Mouse (Mus musculus) limb, embryonic 13.5 days (tissue): Measurements from ENCODE around the gene Crebl2. TPM values are rescaled to one million over a fixed set of nuclear protein-coding genes. Genes with fewer than 3 reads are reported as not detected.

Experiments
- ATAC-seq: fragments of 200-750 bp; cut with Nextera tagmentation; 2 replicates; pipeline ENCODE4 v1.8.0; 2017; ENCODE audit warnings: low read depth, moderate number of reproducible peaks, moderate TSS enrichment; ENCODE audit not compliant: low FRiP score
- H3K27ac ChIP-seq: fragments of 300-500 bp; sonication (generic); 2 replicates; pipeline ENCODE4 v1.5.1; 2015; ENCODE audit warnings: inconsistent platforms, mild to moderate bottlenecking, moderate library complexity
- H3K27me3 ChIP-seq: fragments of 300-500 bp; sonication (generic); 2 replicates; pipeline ENCODE4 v1.6.1; 2015; ENCODE audit warnings: mild to moderate bottlenecking, inconsistent platforms
- H3K36me3 ChIP-seq: fragments of 300-500 bp; sonication (generic); 2 replicates; pipeline ENCODE4 v1.6.1; 2015; ENCODE audit warnings: inconsistent platforms, mild to moderate bottlenecking, moderate library complexity
- H3K4me1 ChIP-seq: fragments of 300-500 bp; sonication (generic); 2 replicates; pipeline ENCODE4 v1.6.1; 2015; ENCODE audit warnings: inconsistent platforms
- H3K4me2 ChIP-seq: fragments of 300-500 bp; sonication (generic); replicated peaks from 2 replicates; pipeline ENCODE4 v1.6.1; 2015; ENCODE audit warnings: inconsistent platforms, mild to moderate bottlenecking, moderate library complexity
- H3K4me3 ChIP-seq: fragments of 300-500 bp; sonication (generic); 2 replicates; pipeline ENCODE4 v1.5.1; 2015; ENCODE audit warnings: moderate library complexity, mild to moderate bottlenecking, inconsistent platforms
- H3K9ac ChIP-seq: fragments of 300-500 bp; sonication (generic); 2 replicates; pipeline ENCODE4 v1.6.1; 2015; ENCODE audit warnings: mild to moderate bottlenecking, inconsistent platforms
- H3K9me3 ChIP-seq: fragments of 300-500 bp; sonication (generic); 2 replicates; pipeline ENCODE4 v1.6.1; 2016; ENCODE audit warnings: inconsistent platforms
- WGBS: fragments of 180-500 bp; shearing (Covaris S2); methylation state at CpG from one replicate; pipeline ENCODE4 v1.1.7; 2015; 5-methylcytosine and 5-hydroxymethylcytosine counted together
- polyA plus RNA-seq: library from polyadenylated mRNA; unstranded; fragments of >200 nt; fragmentation: Nextera tagmentation; extraction: Ambion mirVana; gene quantifications from 2 replicates; pipeline ENCODE4 v1.2.1, GENCODE M21; 2015

The Crebl2 gene
- polyA plus RNA-seq, 1 experiment from 2014 or later: 2.6 TPM

GRCm38 (mm10) chr6:134834585-134835251 is 4.8 kb downstream of the Crebl2 start:
- Histone ChIP-seq H3K27me3 (no peaks in the 10 kb centered on the region), H3K9ac (no peak overlapping the region), H3K9me3 (no peaks in the 10 kb centered on the region), H3K4me3 (no peak overlapping the region), H3K36me3 (no peaks in the 10 kb centered on the region), H3K4me2 (no peak overlapping the region), H3K27ac (no peak overlapping the region), H3K4me1 (0 out of 2 replicates have a peak, but pooled peaks cover 3% of the 10 kb centered on the region)
- 65% methylated on average over 9 of the region's 9 CpGs for WGBS
- ATAC-seq: no peak

- ATAC-seq: no peak
- Histone ChIP-seq H3K27ac (no peak overlapping the region), H3K4me3 (no peak overlapping the region), H3K27me3 (no peaks in the 10 kb centered on the region), H3K4me2 (no peak overlapping the region), H3K9ac (no peak overlapping the region), H3K9me3 (no peaks in the 10 kb centered on the region), H3K4me1 (no peaks in the 10 kb centered on the region), H3K36me3 (no peaks in the 10 kb centered on the region)
- WGBS: 91% methylated on average over 4 of the region's 4 CpGs
Observed at GRCm38 (mm10) chr6:134838111-134838510, 8.2 kb downstream of the Crebl2 start.

GRCm38 (mm10) chr6:134840346-134840745 is 10.4 kb downstream of the Crebl2 start:
- 84% methylated on average over 2 of the region's 2 CpGs for WGBS
- Histone ChIP-seq H3K4me2 (no peak overlapping the region), H3K4me3 (no peak overlapping the region), H3K27me3 (no peaks in the 10 kb centered on the region), H3K27ac (no peak overlapping the region), H3K9ac (no peak overlapping the region), H3K4me1 (no peaks in the 10 kb centered on the region), H3K9me3 (no peaks in the 10 kb centered on the region), H3K36me3 (no peaks in the 10 kb centered on the region)
- ATAC-seq: no peak

DNA sequence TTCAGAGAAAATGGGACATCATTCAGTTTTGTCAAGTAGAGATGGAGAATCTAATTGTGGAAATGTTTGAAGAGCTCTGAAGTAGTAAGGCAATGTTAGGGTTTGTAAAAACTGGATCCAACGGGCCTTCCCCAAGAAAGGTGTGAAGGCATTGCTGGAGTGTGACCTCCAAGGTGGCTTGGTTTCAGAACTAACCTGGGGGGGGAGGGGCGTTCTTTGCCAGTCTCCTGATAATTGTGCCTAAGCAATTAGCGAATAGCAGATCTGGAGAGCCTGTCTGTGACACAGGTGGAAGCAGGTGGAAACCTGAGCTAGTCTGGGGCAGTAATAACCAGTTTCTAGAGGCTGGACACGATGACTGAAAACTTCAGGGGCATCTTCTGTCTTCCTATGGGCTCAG is 15.8 kb downstream of the Crebl2 start:
- WGBS: 66% methylated on average over 4 of the region's 4 CpGs
- no peak for ATAC-seq

DNA sequence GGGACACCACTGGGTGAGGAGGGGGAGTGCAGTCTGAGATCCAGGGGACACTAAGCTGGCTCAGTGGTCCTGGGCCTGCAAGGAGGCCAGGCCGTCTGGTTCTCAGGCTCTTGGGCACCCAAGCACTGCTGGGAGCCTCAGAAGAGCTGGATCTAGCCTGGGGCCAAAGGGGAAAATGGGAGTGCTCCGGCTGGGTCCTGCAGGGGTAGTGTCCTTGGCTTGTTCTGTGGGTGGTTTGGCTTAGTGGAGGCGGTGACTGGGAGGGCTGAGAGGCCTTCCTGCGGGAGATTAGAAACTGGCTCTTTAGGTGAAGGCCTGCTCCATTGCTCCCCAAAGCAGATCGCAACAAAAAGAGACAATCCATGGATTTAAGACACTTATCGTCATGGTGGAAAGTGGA is 16.4 kb downstream of the Crebl2 start:
- Histone ChIP-seq H3K4me3 (no peak overlapping the region), H3K9me3 (no peaks in the 10 kb centered on the region; the same call in 1 of the 2 replicates), H3K4me1 (no peaks in the 10 kb centered on the region), H3K27ac (no peak overlapping the region), H3K9ac (no peak overlapping the region), H3K4me2 (no peak overlapping the region), H3K36me3 (peaks cover 8% of the 10 kb centered on the region; the same call in 1 of the 2 replicates), H3K27me3 (no peaks in the 10 kb centered on the region)
- no peak for ATAC-seq
- 80% methylated on average over 6 of the region's 6 CpGs for WGBS

More for the DNA sequence above, 15.8 kb downstream of the Crebl2 start:
- no peaks in the 10 kb centered on the region for H3K4me1 ChIP-seq
- no peak overlapping the region for H3K4me2 ChIP-seq
- H3K4me3 ChIP-seq: no peak overlapping the region
- no peaks in the 10 kb centered on the region; the same call in 1 of the 2 replicates for H3K9me3 ChIP-seq
- no peaks in the 10 kb centered on the region for H3K27me3 ChIP-seq
- H3K36me3 ChIP-seq: peaks cover 8% of the 10 kb centered on the region; the same call in 1 of the 2 replicates
- no peak overlapping the region for H3K27ac ChIP-seq
- no peak overlapping the region for H3K9ac ChIP-seq

GRCm38 (mm10) chr6:134847550-134847949 is 17.6 kb downstream of the Crebl2 start:
- no peak for ATAC-seq
- Histone ChIP-seq H3K27me3 (no peaks in the 10 kb centered on the region), H3K9me3 (no peaks in the 10 kb centered on the region; the same call in 1 of the 2 replicates), H3K4me3 (no peak overlapping the region), H3K36me3 (peaks cover 8% of the 10 kb centered on the region; the same call in 1 of the 2 replicates), H3K9ac (no peak overlapping the region), H3K4me1 (no peaks in the 10 kb centered on the region), H3K27ac (no peak overlapping the region), H3K4me2 (no peak overlapping the region)
- WGBS: 90% methylated on average over 4 of the region's 4 CpGs

DNA sequence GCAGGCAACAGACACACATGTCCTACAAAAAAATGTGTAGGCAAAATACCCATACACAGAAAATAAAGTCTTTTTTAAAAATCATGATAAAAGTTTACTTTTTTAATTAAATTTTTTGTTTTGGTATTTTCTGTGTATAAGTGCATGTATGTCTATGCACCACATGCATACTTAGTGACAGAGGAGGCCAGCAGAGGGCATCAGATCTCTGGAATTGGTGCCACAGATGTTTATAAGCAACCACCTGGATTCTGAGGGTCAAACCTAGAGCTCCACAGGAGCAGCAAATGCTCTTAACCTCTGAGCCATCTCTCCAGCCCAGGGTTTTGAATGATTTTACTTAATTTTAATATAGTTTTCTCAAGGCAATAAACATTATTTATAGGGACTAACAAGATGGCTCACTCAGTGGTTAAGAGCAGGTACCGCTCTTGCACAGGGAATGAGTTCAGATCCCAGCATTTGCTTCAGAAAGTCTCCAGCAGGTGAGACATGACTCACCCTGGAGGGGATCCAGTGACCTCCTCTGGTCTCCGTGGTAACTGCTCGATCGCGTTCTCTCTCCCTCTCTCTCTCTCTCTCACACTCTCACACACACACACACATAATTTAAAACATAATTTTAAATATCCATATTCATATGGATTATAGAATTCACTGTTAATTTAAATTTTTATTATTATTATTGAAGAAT is 18.4 kb downstream of the Crebl2 start:
- 83% methylated on average over 5 of the region's 5 CpGs for WGBS
- Histone ChIP-seq H3K9me3 (no peaks in the 10 kb centered on the region; the same call in 1 of the 2 replicates), H3K27me3 (no peaks in the 10 kb centered on the region), H3K4me3 (no peak overlapping the region), H3K36me3 (peaks cover 8% of the 10 kb centered on the region; the same call in 1 of the 2 replicates), H3K4me2 (no peak overlapping the region), H3K4me1 (no peaks in the 10 kb centered on the region), H3K27ac (no peak overlapping the region), H3K9ac (no peak overlapping the region)
- no peak for ATAC-seq

DNA sequence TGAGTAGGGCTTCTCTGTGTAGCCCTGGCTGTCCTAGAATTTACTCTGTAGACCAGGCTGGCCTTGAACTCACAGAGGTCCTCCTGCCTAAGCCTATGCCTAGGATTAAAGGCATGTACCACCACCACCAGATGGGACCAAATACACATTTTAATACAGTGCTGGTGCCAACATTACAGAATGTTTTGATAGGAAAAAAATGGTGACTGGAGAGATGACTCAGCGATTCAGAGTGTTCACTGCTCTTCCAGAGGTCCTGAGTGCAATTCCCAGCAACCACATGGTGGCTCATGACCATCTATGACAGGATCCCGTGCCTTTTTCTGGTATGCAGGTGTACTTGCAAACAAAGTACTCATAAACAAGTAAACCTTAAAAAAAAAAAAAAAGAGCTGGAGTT is 19.5 kb downstream of the Crebl2 start:
- Histone ChIP-seq H3K27me3 (no peaks in the 10 kb centered on the region), H3K36me3 (peaks cover 8% of the 10 kb centered on the region; the same call in 1 of the 2 replicates), H3K4me3 (no peak overlapping the region), H3K27ac (no peak overlapping the region), H3K4me2 (no peak overlapping the region), H3K9ac (no peak overlapping the region), H3K9me3 (no peaks in the 10 kb centered on the region; the same call in 1 of the 2 replicates), H3K4me1 (no peaks in the 10 kb centered on the region)
- no peak for ATAC-seq
- WGBS: 76% methylated on average over 2 of the region's 2 CpGs

DNA sequence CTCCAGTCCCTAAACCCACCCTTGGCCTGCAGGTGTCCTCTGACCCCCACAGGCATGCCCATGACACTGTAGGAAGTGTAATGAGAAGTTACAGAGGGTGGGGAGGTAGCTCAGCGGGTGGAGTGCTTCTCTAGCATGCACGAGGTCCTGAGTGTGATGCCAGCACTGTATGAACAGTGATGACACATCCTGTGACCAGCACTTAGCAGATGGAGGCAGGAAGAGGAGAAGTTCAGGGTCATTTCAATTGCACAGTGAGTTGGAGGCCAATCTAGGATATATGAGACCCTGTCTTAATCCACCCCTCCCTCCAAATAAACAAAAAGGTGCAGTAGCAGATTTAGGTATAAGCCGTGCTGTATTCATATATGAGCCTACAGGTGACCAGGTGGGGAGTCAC is 20.0 kb downstream of the Crebl2 start:
- Histone ChIP-seq H3K27me3 (no peaks in the 10 kb centered on the region), H3K4me2 (no peak overlapping the region), H3K36me3 (peaks cover 8% of the 10 kb centered on the region; the same call in 1 of the 2 replicates), H3K4me1 (no peaks in the 10 kb centered on the region), H3K9ac (no peak overlapping the region), H3K9me3 (no peaks in the 10 kb centered on the region; the same call in 1 of the 2 replicates), H3K4me3 (no peak overlapping the region), H3K27ac (no peak overlapping the region)
- 81% methylated on average over 3 of the region's 3 CpGs for WGBS
- ATAC-seq: no peak

GRCm38 (mm10) chr6:134854782-134855181 is 24.8 kb downstream of the Crebl2 start:
- Histone ChIP-seq H3K4me2 (no peak overlapping the region), H3K4me3 (no peak overlapping the region), H3K4me1 (no peaks in the 10 kb centered on the region), H3K27ac (no peak overlapping the region), H3K9ac (no peak overlapping the region), H3K9me3 (no peaks in the 10 kb centered on the region), H3K27me3 (no peaks in the 10 kb centered on the region), H3K36me3 (peaks cover 11% of the 10 kb centered on the region; the same call in 1 of the 2 replicates)
- WGBS: 79% methylated on average over 5 of the region's 5 CpGs
- no peak for ATAC-seq

DNA sequence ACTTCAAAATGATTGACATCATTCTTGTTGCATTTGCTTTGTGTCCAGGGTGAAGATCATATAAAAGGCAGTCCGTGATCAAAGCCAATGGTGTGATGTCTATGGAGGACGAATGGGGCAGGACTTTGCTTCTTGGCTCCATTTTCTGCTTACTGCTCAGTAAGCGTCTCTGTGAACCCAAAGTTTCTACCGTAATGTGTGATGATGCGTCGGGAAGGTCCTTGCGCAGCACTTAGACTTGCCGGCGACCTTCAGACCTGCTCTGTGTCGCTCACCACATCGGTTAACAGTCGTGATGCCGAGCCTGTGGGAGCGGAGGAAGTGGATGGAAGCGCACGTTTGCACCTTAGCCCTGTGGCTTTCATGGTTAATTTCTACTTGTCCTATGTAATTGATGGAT is 26.0 kb downstream of the Crebl2 start:
- H3K9ac ChIP-seq: no peak overlapping the region
- 90% methylated on average over 16 of the region's 16 CpGs for WGBS
- no peaks in the 10 kb centered on the region for H3K9me3 ChIP-seq
- H3K36me3 ChIP-seq: peaks cover 3% of the 10 kb centered on the region; the same call in 1 of the 2 replicates
- no peak for ATAC-seq
- H3K27me3 ChIP-seq: no peaks in the 10 kb centered on the region
- H3K27ac ChIP-seq: no peak overlapping the region
- H3K4me1 ChIP-seq: 0 out of 2 replicates have a peak, but pooled peaks cover 3% of the 10 kb centered on the region
- H3K4me3 ChIP-seq: no peak overlapping the region
- H3K4me2 ChIP-seq: no peak overlapping the region

DNA sequence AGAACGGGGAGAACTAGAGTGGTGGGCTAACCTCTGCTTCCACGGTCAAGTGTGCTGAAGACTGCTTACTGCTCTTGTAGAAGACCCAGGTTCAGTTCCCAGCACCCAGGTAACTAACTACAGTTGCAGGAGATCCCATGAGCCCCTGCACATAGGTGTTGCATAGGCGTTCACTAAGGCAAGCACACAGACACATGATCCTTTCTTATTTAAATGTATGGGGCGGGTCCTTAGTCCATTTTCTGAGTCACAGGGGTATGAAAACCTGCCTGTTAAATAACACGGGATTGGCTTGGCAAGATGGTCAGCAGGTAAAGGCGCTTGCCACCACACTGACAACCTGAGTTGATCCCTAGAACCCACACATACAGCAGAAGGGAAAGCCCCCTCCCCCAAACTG is 29.1 kb downstream of the Crebl2 start:
- Histone ChIP-seq H3K9me3 (no peaks in the 10 kb centered on the region), H3K27ac (no peak overlapping the region), H3K4me2 (no peak overlapping the region), H3K9ac (no peak overlapping the region), H3K36me3 (peaks cover 3% of the 10 kb centered on the region; the same call in 1 of the 2 replicates), H3K4me1 (peaks cover 11% of the 10 kb centered on the region; the same call in 1 of the 2 replicates), H3K4me3 (no peak overlapping the region), H3K27me3 (no peaks in the 10 kb centered on the region)
- no peak for ATAC-seq
- WGBS: 91% methylated on average over 6 of the region's 6 CpGs
